Mouse (Mus musculus): Measurements from ENCODE around the gene Pdpk1. TPM values are rescaled to one million over a fixed set of nuclear protein-coding genes. Genes with fewer than 3 reads are reported as not detected.

Pdpk1 gene
- total RNA-seq, 1 experiment: 25.6 TPM

DNA sequence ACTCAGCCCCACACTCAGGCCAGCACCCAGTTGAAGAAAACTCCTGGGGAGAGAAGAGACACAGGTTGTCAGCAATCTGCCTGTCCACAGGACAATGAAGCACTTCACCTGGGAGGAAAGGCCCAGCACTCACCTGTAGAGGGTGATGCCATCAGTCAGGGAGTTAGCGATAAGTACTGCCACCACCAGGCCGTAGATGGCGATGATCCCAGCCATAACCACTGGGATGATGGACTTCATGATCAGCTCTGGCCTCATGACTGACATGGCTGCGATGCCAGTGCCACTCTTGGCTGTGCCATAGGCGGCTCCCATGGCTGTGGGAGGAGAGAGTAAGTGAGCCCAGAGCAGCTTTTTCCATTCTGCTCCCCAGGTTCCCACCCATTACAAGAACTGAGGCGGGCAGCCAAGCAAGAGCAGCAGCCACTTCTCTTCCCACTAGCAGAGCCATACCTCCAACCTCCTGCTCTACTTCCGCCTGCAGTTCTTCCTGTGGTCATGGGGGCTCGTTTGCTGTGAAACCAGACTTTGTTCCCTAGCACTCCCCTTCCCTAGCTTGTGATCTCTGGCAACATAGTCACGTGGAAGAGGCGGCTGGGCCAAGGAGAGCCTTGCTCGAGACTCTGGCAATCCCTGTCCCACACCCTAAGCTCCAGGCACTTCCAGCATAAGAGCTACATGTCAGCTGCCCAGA lies 14.0 kb upstream of the Pdpk1 start:
- no peak for TF ChIP-seq MAFK (IDR thresholded peaks at IDR 0.05; ENCODE audit: insufficient read depth, low read depth, low read length)
- TF ChIP-seq ZNF384 (IDR thresholded peaks at IDR 0.05; ENCODE audit: low read depth, low read length): no peak
- TF ChIP-seq CHD2 (IDR thresholded peaks at IDR 0.05; ENCODE audit: low read depth, low read length): no peak
- in situ Hi-C loops (cut with MboI; ENCODE audit: low sequenced_read_pairs in 2 of 2, unreplicated experiment in 2 of 2): no loop called here
- DNase-seq (ENCODE audit: low read depth, low spot score): no peak
- Histone ChIP-seq H3K4me3 (ENCODE audit: insufficient read depth in 1 of 2, low read depth in 1 of 2, low read length in 2 of 2, poor library complexity in 1 of 2, severe bottlenecking in 1 of 2) (peak overlapping the region in 1 of 2 experiments; percentile 9; a peak in 1 of 4 replicates), H3K36me3 (ENCODE audit: control insufficient read depth, insufficient read depth, low read length, poor library complexity, severe bottlenecking) (peaks cover 20% of the 10 kb centered on the region), H3K9ac (ENCODE audit: insufficient read depth, low read depth, low read length, poor library complexity, severe bottlenecking) (no peak overlapping the region; the same call in 1 of the 2 replicates), H3K27ac (ENCODE audit: insufficient read depth, low read depth, low read length, poor library complexity, severe bottlenecking) (peak overlapping the region; percentile 2; the same call in 1 of the 2 replicates), H3K9me3 (ENCODE audit: control insufficient read depth, insufficient read depth, low read depth, low read length) (no peaks in the 10 kb centered on the region), H3K4me1 (ENCODE audit: control insufficient read depth in 2 of 2, insufficient read depth in 2 of 2, low read length in 2 of 2, poor library complexity in 1 of 2) (peaks cover 4 to 15% of the 10 kb centered on the region in 2 experiments; a peak in 2 of 4 replicates)

DNA sequence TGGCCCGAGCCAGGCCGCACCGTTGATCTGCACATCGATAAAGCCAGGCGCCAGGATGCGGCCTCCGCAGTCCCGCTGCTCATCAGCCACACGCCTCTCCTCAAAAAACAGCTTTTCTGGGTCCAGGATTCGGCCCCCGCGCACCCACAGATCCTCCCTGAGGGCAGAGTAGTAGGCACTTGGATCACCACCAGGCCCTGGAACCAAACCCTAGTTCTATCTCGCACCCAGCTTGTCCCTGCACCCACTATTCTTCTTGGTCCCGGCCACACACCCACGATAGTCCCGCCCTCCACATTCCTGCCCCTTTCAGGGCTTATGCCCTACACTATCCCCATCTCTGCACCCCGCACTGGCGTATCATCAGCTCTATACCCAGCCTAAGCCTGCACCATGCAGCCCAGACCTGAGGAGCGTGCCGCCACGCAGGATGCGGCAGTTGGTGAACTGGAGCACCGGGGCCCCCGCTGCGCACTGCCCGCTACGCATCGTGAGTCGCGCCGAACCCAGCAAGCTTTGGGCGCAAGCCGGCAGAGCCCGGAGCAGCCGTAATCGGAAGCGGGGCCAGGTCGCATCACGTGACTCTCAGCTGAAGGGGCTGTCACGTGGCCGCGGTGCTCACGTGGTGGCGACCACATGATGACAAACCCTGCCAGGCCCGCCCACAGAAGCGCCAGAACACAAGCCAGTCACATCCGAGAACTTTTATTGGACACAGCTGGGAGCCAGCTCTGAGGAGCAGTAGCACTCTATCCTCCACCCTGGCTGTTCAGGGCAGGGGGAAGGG lies 12.6 kb upstream of the Pdpk1 start, which contains the start of gene Amdhd2:
Gene Amdhd2 (minus strand): TSS at position 591 of the 787 bp plus-strand sequence.
- in situ Hi-C loops (cut with MboI; ENCODE audit: low sequenced_read_pairs in 2 of 2, unreplicated experiment in 2 of 2): no loop called here
- peak within 1 kb of the TSS; percentile 86 for H3K9ac ChIP-seq (ENCODE audit: insufficient read depth, low read depth, low read length, poor library complexity, severe bottlenecking)
- peak; percentile 94 for DNase-seq (ENCODE audit: low read depth, low spot score)
- peaks cover 20% of the 10 kb centered on the region for H3K36me3 ChIP-seq (ENCODE audit: control insufficient read depth, insufficient read depth, low read length, poor library complexity, severe bottlenecking)
- TF ChIP-seq HCFC1 (IDR thresholded peaks at IDR 0.05; ENCODE audit: borderline replicate concordance, insufficient read depth, low read length) (peak; percentile 76; the same call in 1 of the 2 replicates), MAFK (IDR thresholded peaks at IDR 0.05; ENCODE audit: insufficient read depth, low read depth, low read length) (no peak), CHD2 (IDR thresholded peaks at IDR 0.05; ENCODE audit: low read depth, low read length) (no peak), ZC3H11A (IDR thresholded peaks at IDR 0.05; ENCODE audit: borderline replicate concordance, low read depth, low read length) (no peak), ZNF384 (IDR thresholded peaks at IDR 0.05; ENCODE audit: low read depth, low read length) (no peak)
- peaks cover 4 to 19% of the 10 kb centered on the region in 2 experiments; a peak in 3 of 4 replicates for H3K4me1 ChIP-seq (ENCODE audit: control insufficient read depth in 2 of 2, insufficient read depth in 2 of 2, low read length in 2 of 2, poor library complexity in 1 of 2)
- H3K27ac ChIP-seq (ENCODE audit: insufficient read depth, low read depth, low read length, poor library complexity, severe bottlenecking): peak within 1 kb of the TSS; percentile 45
- peak within 1 kb of the TSS; percentile 82 to 88 for H3K4me3 ChIP-seq (ENCODE audit: insufficient read depth in 1 of 2, low read depth in 1 of 2, low read length in 2 of 2, poor library complexity in 1 of 2, severe bottlenecking in 1 of 2)
- no peaks in the 10 kb centered on the region for H3K9me3 ChIP-seq (ENCODE audit: control insufficient read depth, insufficient read depth, low read depth, low read length)

DNA sequence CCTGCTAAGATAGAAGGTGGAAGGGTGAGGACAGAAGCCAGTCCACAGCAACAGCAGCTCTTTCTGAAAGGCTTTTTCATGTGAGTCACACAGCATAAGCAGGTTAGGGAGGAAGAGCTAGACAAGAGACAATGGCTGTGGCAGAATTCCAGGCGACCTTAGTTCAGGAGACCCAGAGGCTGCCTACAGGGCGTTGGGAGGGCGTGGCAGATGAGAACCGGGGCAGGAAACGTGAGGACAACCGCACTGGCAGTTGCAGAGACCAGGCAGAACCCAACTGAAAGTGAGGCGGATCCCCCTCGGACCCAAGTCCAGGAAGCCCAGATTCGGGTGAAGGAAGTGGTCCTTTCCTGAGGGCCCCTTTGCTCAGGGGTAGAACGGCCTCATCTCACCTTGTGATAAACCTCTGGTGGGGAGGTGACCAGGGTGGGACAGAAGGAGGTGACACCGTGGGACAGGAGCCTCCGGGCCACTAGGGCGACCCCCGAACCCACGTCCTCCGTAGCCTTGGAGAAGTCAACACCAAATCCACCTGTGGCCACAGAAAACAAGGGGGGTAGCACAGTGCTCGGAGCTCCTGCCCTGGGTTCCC lies 12.0 kb upstream of the Pdpk1 start:
- Histone ChIP-seq H3K36me3 (ENCODE audit: control insufficient read depth, insufficient read depth, low read length, poor library complexity, severe bottlenecking) (peaks cover 22% of the 10 kb centered on the region), H3K27ac (ENCODE audit: insufficient read depth, low read depth, low read length, poor library complexity, severe bottlenecking) (peak overlapping the region; percentile 45), H3K9me3 (ENCODE audit: control insufficient read depth, insufficient read depth, low read depth, low read length) (no peaks in the 10 kb centered on the region), H3K9ac (ENCODE audit: insufficient read depth, low read depth, low read length, poor library complexity, severe bottlenecking) (peak overlapping the region; percentile 86), H3K4me1 (ENCODE audit: control insufficient read depth in 2 of 2, insufficient read depth in 2 of 2, low read length in 2 of 2, poor library complexity in 1 of 2) (peaks cover 3 to 17% of the 10 kb centered on the region in 2 experiments; a peak in 3 of 4 replicates), H3K4me3 (ENCODE audit: insufficient read depth in 1 of 2, low read depth in 1 of 2, low read length in 2 of 2, poor library complexity in 1 of 2, severe bottlenecking in 1 of 2) (peak overlapping the region; percentile 82 to 88)
- in situ Hi-C loops (cut with MboI; ENCODE audit: low sequenced_read_pairs in 2 of 2, unreplicated experiment in 2 of 2): no loop called here
- TF ChIP-seq CHD2 (IDR thresholded peaks at IDR 0.05; ENCODE audit: low read depth, low read length) (no peak), ZC3H11A (IDR thresholded peaks at IDR 0.05; ENCODE audit: borderline replicate concordance, low read depth, low read length) (no peak), ZNF384 (IDR thresholded peaks at IDR 0.05; ENCODE audit: low read depth, low read length) (no peak), HCFC1 (IDR thresholded peaks at IDR 0.05; ENCODE audit: borderline replicate concordance, insufficient read depth, low read length) (no peak), MAFK (IDR thresholded peaks at IDR 0.05; ENCODE audit: insufficient read depth, low read depth, low read length) (no peak)
- DNase-seq (ENCODE audit: low read depth, low spot score): no peak

DNA sequence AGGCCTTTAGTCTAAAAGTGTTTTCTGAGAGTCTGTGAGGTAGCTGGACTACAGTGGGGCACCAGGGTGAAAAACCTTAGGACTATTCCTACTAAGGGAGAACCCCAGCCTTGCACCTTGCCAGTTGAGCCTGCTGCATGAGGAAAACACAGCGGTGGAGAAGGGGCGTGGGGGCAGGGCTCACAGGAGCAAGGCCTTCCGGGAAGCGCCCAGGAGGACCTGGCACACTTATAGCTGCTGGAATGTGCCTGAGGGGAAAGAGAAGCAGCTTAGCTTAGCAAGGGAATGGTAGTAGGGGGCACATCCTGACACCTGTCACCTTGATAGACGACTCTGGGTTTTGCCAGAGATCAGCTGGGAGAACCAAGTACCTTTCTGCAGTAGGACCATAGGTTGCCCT lies 10.7 kb upstream of the Pdpk1 start:
- DNase-seq (ENCODE audit: low read depth, low spot score): no peak
- Histone ChIP-seq H3K36me3 (ENCODE audit: control insufficient read depth, insufficient read depth, low read length, poor library complexity, severe bottlenecking) (peaks cover 21% of the 10 kb centered on the region), H3K9ac (ENCODE audit: insufficient read depth, low read depth, low read length, poor library complexity, severe bottlenecking) (no peak overlapping the region), H3K4me3 (ENCODE audit: insufficient read depth in 1 of 2, low read depth in 1 of 2, low read length in 2 of 2, poor library complexity in 1 of 2, severe bottlenecking in 1 of 2) (no peak overlapping the region), H3K9me3 (ENCODE audit: control insufficient read depth, insufficient read depth, low read depth, low read length) (no peaks in the 10 kb centered on the region), H3K27ac (ENCODE audit: insufficient read depth, low read depth, low read length, poor library complexity, severe bottlenecking) (no peak overlapping the region), H3K4me1 (ENCODE audit: control insufficient read depth in 2 of 2, insufficient read depth in 2 of 2, low read length in 2 of 2, poor library complexity in 1 of 2) (peaks cover 0 to 16% of the 10 kb centered on the region in 2 experiments; a peak in 3 of 4 replicates)
- in situ Hi-C loops (cut with MboI; ENCODE audit: low sequenced_read_pairs in 2 of 2, unreplicated experiment in 2 of 2): no loop called here
- no peak for TF ChIP-seq HCFC1 (IDR thresholded peaks at IDR 0.05; ENCODE audit: borderline replicate concordance, insufficient read depth, low read length)
- TF ChIP-seq ZC3H11A (IDR thresholded peaks at IDR 0.05; ENCODE audit: borderline replicate concordance, low read depth, low read length): no peak
- TF ChIP-seq ZNF384 (IDR thresholded peaks at IDR 0.05; ENCODE audit: low read depth, low read length): no peak
- no peak for TF ChIP-seq CHD2 (IDR thresholded peaks at IDR 0.05; ENCODE audit: low read depth, low read length)
- TF ChIP-seq MAFK (IDR thresholded peaks at IDR 0.05; ENCODE audit: insufficient read depth, low read depth, low read length): no peak

All from ES-E14 (cell line).